Mouse (Mus musculus) midbrain, embryonic 15.5 days (tissue): ENCODE results near the gene Ccdc60. TPM values are rescaled to one million over a fixed set of nuclear protein-coding genes. Genes with fewer than 3 reads are reported as not detected.
"Not testable (repeated sequence)": the region's sequence is repeated elsewhere in the genome, so short reads cannot be mapped to it uniquely, and the experiment has no call there.

Source experiments
- ATAC-seq: fragments of 200-750 bp; cut with Nextera tagmentation; replicated peaks from 2 replicates; pipeline ENCODE4 v1.8.0; 2017; ENCODE audit warnings: moderate TSS enrichment
- H3K27ac ChIP-seq: fragments of 300-500 bp; sonication (generic); 2 replicates; pipeline ENCODE4 v1.5.1; 2015; ENCODE audit warnings: mild to moderate bottlenecking, inconsistent platforms
- H3K27me3 ChIP-seq: fragments of 300-500 bp; sonication (generic); replicated peaks from 2 replicates; pipeline ENCODE4 v1.6.1; 2015; ENCODE audit warnings: inconsistent platforms
- H3K36me3 ChIP-seq: fragments of 300-500 bp; sonication (generic); replicated peaks from 2 replicates; pipeline ENCODE4 v1.6.1; 2015; ENCODE audit warnings: inconsistent platforms
- H3K4me1 ChIP-seq: fragments of 300-500 bp; sonication (generic); 2 replicates; pipeline ENCODE4 v1.6.1; 2015; ENCODE audit warnings: inconsistent platforms
- H3K4me2 ChIP-seq: fragments of 300-500 bp; sonication (generic); 2 replicates; pipeline ENCODE4 v1.6.1; 2015; ENCODE audit warnings: inconsistent platforms, mild to moderate bottlenecking, moderate library complexity
- H3K4me3 ChIP-seq: fragments of 300-500 bp; sonication (generic); 2 replicates; pipeline ENCODE4 v1.5.1; 2015; ENCODE audit warnings: mild to moderate bottlenecking, inconsistent platforms
- H3K9ac ChIP-seq: fragments of 300-500 bp; sonication (generic); 2 replicates; pipeline ENCODE4 v1.6.1; 2015; ENCODE audit warnings: mild to moderate bottlenecking, inconsistent platforms
- H3K9me3 ChIP-seq: fragments of 300-500 bp; sonication (generic); 2 replicates; pipeline ENCODE4 v1.6.1; 2016; ENCODE audit warnings: inconsistent platforms
- WGBS: fragments of 180-500 bp; shearing (Covaris S2); methylation state at CpG from one replicate; pipeline ENCODE4 v1.1.7; 2015; ENCODE audit warnings: mixed read lengths; 5-methylcytosine and 5-hydroxymethylcytosine counted together
- polyA plus RNA-seq: library from polyadenylated mRNA; unstranded; fragments of >200 nt; fragmentation: Nextera tagmentation; extraction: Ambion mirVana; gene quantifications from 2 replicates; pipeline ENCODE4 v1.2.1, GENCODE M21; 2015

The Ccdc60 gene
- 2.6 and 3.1 TPM in 2 replicates for polyA plus RNA-seq

GRCm38 (mm10) chr5:116288849-116289570 lies at the start of gene Ccdc60:
Gene Ccdc60, minus strand, starts transcription at chr5:116288985.
- ATAC-seq: peak; percentile 73
- 0 out of 2 replicates have a peak within 1 kb of the TSS, but pooled peaks have one; percentile 7 for H3K4me3 ChIP-seq
- H3K27ac ChIP-seq: no peak within 1 kb of the TSS
- H3K9ac ChIP-seq: no peak within 1 kb of the TSS
- peak within 1 kb of the TSS; percentile 33 for H3K4me2 ChIP-seq
- no peaks in the 10 kb centered on the region for H3K9me3 ChIP-seq
- H3K27me3 ChIP-seq: no peaks in the 10 kb centered on the region
- H3K36me3 ChIP-seq: no peaks in the 10 kb centered on the region
- 4% methylated on average over 28 of the region's 28 CpGs for WGBS
- H3K4me1 ChIP-seq: peaks cover 24% of the 10 kb centered on the region

GRCm38 (mm10) chr5:116336191-116336590 lies 47.4 kb upstream of the Ccdc60 start:
- no peaks in the 10 kb centered on the region for H3K36me3 ChIP-seq
- H3K27ac ChIP-seq: no peak overlapping the region
- no peak for ATAC-seq
- no peaks in the 10 kb centered on the region for H3K9me3 ChIP-seq
- no peak overlapping the region for H3K9ac ChIP-seq
- H3K27me3 ChIP-seq: no peaks in the 10 kb centered on the region
- H3K4me3 ChIP-seq: no peak overlapping the region
- H3K4me2 ChIP-seq: no peak overlapping the region
- H3K4me1 ChIP-seq: peaks cover 5% of the 10 kb centered on the region; the same call in 1 of the 2 replicates

- Histone ChIP-seq H3K36me3 (no peaks in the 10 kb centered on the region), H3K9ac (no peak overlapping the region), H3K4me2 (no peak overlapping the region), H3K4me1 (peaks cover 9% of the 10 kb centered on the region), H3K27me3 (no peaks in the 10 kb centered on the region), H3K9me3 (no peaks in the 10 kb centered on the region), H3K27ac (no peak overlapping the region), H3K4me3 (no peak overlapping the region)
- 96% methylated on average over 4 of the region's 4 CpGs for WGBS
- no peak for ATAC-seq
Observed at GRCm38 (mm10) chr5:116328911-116329310, 40.1 kb upstream of the Ccdc60 start.

- Histone ChIP-seq H3K27me3 (no peaks in the 10 kb centered on the region), H3K4me1 (peaks cover 20% of the 10 kb centered on the region), H3K27ac (peak overlapping the region; percentile 34), H3K4me3 (no peak overlapping the region), H3K36me3 (no peaks in the 10 kb centered on the region), H3K9ac (no peak overlapping the region), H3K9me3 (no peaks in the 10 kb centered on the region), H3K4me2 (no peak overlapping the region)
- ATAC-seq: peak; percentile 37; the same call in 1 of the 2 replicates
- WGBS: 10% methylated on average over 5 of the region's 5 CpGs
Observed at GRCm38 (mm10) chr5:116323401-116323800, 34.6 kb upstream of the Ccdc60 start.

GRCm38 (mm10) chr5:116322365-116323027 lies 33.7 kb upstream of the Ccdc60 start:
- H3K9me3 ChIP-seq: no peaks in the 10 kb centered on the region
- H3K4me3 ChIP-seq: no peak overlapping the region
- peak overlapping the region; percentile 13; the same call in 1 of the 2 replicates for H3K9ac ChIP-seq
- peak; percentile 72 for ATAC-seq
- peak overlapping the region; percentile 30 for H3K4me2 ChIP-seq
- H3K27ac ChIP-seq: peak overlapping the region; percentile 74
- no peaks in the 10 kb centered on the region for H3K36me3 ChIP-seq
- 0 out of 2 replicates have a peak, but pooled peaks cover 3% of the 10 kb centered on the region for H3K27me3 ChIP-seq
- 21% methylated on average over 15 of the region's 15 CpGs for WGBS
- peaks cover 20% of the 10 kb centered on the region for H3K4me1 ChIP-seq

GRCm38 (mm10) chr5:116313711-116314110 lies 24.9 kb upstream of the Ccdc60 start:
- no peak for ATAC-seq
- Histone ChIP-seq H3K36me3 (no peaks in the 10 kb centered on the region), H3K27me3 (0 out of 2 replicates have a peak, but pooled peaks cover 3% of the 10 kb centered on the region)

DNA sequence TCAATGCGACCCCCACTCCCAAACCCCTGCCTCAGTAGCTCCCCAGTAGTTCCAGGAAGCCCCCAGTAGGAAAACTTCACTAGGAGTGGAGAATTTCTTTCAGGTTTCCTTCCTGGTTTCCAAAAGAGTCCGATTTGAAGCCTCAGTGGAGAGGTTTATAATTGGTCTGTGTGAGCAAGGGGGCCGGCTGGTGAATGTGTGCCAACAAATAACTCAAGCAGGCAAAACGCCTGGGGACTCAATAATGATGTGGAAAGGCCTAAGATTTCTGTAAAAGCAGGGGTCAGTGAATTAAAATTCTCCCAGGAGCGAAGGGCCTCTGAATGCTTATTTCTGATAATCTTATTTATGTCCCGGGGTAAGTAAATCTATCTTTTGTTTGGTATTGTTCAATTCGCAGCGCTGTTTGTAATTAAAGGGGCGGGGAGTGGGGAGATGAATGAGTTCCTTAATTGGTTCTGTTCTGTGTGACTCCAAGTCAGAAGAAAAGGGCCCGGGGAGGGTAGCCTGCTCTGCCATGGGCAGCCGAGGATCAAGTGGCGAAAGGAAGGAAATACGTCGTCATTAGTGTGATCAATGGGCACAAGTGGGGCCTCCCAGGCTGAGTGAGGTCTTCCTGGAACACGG lies 23.4 kb upstream of the Ccdc60 start:
- Histone ChIP-seq H3K9me3 (no peaks in the 10 kb centered on the region), H3K27ac (peak overlapping the region; percentile 68), H3K27me3 (no peaks in the 10 kb centered on the region), H3K36me3 (no peaks in the 10 kb centered on the region), H3K4me2 (peak overlapping the region; percentile 35), H3K4me3 (peak overlapping the region; percentile 13), H3K9ac (no peak overlapping the region), H3K4me1 (peaks cover 20% of the 10 kb centered on the region)
- no peak; the same call in 1 of the 2 replicates for ATAC-seq
- 11% methylated on average over 15 of the region's 15 CpGs for WGBS

More at GRCm38 (mm10) chr5:116313711-116314110, 24.9 kb upstream of the Ccdc60 start:
- Histone ChIP-seq H3K9me3 (no peaks in the 10 kb centered on the region), H3K4me1 (peaks cover 20% of the 10 kb centered on the region), H3K27ac (no peak overlapping the region), H3K4me3 (no peak overlapping the region), H3K4me2 (no peak overlapping the region), H3K9ac (no peak overlapping the region)
- 87% methylated on average over 8 of the region's 8 CpGs for WGBS

DNA sequence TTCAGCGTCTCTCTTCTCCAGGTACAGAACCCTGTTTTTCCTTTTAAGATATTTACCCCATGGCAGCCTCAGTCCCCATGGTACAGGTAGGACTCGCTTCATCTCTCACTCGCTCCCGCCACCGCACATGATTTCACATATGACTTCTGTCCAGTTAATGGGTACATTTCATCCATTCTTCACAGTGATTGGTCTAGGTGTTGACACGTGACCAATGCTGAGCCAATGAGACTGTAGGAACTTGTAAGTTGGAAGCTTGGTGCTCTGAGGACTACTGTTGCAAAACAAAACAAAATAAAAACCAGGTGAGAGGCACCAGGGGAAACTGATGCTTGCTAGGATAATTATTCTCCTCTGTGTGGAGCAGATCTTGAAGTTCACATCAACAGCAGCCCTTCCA lies 22.9 kb upstream of the Ccdc60 start:
- ATAC-seq: no peak
- Histone ChIP-seq H3K27me3 (no peaks in the 10 kb centered on the region), H3K9me3 (no peaks in the 10 kb centered on the region), H3K4me3 (no peak overlapping the region), H3K9ac (no peak overlapping the region), H3K27ac (peak overlapping the region; percentile 68), H3K4me1 (peaks cover 20% of the 10 kb centered on the region), H3K36me3 (no peaks in the 10 kb centered on the region), H3K4me2 (no peak overlapping the region; the same call in 1 of the 2 replicates)
- WGBS: 92% methylated on average over 6 of the region's 6 CpGs

GRCm38 (mm10) chr5:116309383-116309801 lies 20.6 kb upstream of the Ccdc60 start:
- H3K9ac ChIP-seq: no peak overlapping the region
- no peak overlapping the region for H3K4me2 ChIP-seq
- ATAC-seq: no peak; the same call in 1 of the 2 replicates
- H3K4me1 ChIP-seq: peaks cover 20% of the 10 kb centered on the region
- no peaks in the 10 kb centered on the region for H3K9me3 ChIP-seq
- no peaks in the 10 kb centered on the region for H3K27me3 ChIP-seq
- no peaks in the 10 kb centered on the region for H3K36me3 ChIP-seq
- H3K27ac ChIP-seq: no peak overlapping the region
- no peak overlapping the region for H3K4me3 ChIP-seq
- 39% methylated on average over 6 of the region's 6 CpGs for WGBS

DNA sequence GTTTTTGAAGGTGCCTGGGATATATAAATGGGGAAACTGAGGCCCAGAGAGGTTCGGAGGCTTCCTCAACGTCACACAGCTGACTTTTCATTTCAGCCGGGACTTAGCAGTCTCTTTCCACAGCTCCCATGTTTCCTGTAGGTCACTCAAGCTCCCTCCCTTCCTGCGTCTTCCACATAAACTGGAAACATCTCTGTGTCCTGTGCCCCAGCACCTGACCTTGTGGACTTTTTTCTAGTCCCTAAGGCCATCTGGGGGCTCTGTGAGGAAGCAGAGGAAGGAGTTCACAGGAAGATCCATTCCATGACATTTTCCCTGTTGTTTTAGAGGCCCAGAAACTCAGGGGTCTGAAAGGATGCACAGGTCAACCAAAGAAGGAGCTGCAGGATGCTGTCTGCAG lies 16.8 kb upstream of the Ccdc60 start:
- H3K4me3 ChIP-seq: no peak overlapping the region
- no peak overlapping the region for H3K27ac ChIP-seq
- H3K4me1 ChIP-seq: peaks cover 6% of the 10 kb centered on the region; the same call in 1 of the 2 replicates
- H3K4me2 ChIP-seq: no peak overlapping the region
- 84% methylated on average over 4 of the region's 4 CpGs for WGBS
- H3K27me3 ChIP-seq: no peaks in the 10 kb centered on the region
- no peaks in the 10 kb centered on the region for H3K9me3 ChIP-seq
- ATAC-seq: no peak
- no peaks in the 10 kb centered on the region for H3K36me3 ChIP-seq
- H3K9ac ChIP-seq: no peak overlapping the region

GRCm38 (mm10) chr5:116305146-116305545 lies 16.4 kb upstream of the Ccdc60 start:
- H3K9ac ChIP-seq, H3K4me1 ChIP-seq, H3K36me3 ChIP-seq, H3K4me3 ChIP-seq, H3K27me3 ChIP-seq, H3K9me3 ChIP-seq, H3K4me2 ChIP-seq, ATAC-seq, H3K27ac ChIP-seq: not testable (repeated sequence)

GRCm38 (mm10) chr5:116300984-116301383 lies 12.2 kb upstream of the Ccdc60 start:
- Histone ChIP-seq H3K27me3 (no peaks in the 10 kb centered on the region), H3K27ac (no peak overlapping the region), H3K36me3 (no peaks in the 10 kb centered on the region), H3K4me1 (no peaks in the 10 kb centered on the region), H3K9me3 (no peaks in the 10 kb centered on the region), H3K9ac (no peak overlapping the region), H3K4me2 (no peak overlapping the region), H3K4me3 (no peak overlapping the region)
- ATAC-seq: no peak
- WGBS: 74% methylated on average over 9 of the region's 9 CpGs
